Mouse (Mus musculus): Measurements from ENCODE around the gene Cdc37l1. TPM values are rescaled to one million over a fixed set of nuclear protein-coding genes. Genes with fewer than 3 reads are reported as not detected.
"Not testable (repeated sequence)": the region's sequence is repeated elsewhere in the genome, so short reads cannot be mapped to it uniquely, and the experiment has no call there.

Cdc37l1 gene
- polyA plus RNA-seq, 1 experiment from 2014 or later: 51.6 TPM

DNA sequence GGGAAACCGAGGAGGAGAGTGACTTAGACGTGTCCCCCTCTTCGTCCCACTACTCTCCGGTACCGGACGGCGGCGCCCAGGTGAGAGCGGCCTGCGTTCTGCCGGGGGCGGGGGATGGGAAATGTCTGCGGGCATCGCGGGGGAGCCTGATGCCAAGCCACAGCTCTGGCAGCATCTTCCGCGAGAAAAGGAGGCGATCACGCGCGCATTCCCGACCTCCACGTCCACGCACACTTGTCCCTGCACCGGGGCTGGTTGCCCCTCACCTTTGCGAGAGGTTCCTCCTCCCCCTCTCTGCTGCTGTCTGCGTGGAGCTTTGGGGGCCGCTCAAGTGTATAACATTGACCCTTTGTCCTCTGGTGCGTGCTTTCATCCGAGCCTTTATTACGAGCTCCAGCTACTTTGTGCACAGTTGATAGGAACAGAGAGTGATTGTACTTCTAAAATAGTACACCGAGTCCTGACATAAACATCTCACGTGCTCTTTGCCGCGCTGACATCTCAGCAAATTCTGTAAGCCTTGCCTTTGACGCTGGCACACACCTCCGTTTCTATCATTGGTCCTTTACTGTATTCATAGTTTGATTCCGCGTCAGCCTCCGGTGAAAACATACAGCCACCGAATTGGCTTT lies 554 bp downstream of the Cdc37l1 start:
- Histone ChIP-seq H3K27ac (ENCODE audit: low read length) (peak overlapping the region; percentile 82), H3K4me2 (replicated peaks; ENCODE audit: low read depth, low read length) (peak overlapping the region; percentile 73), H3K4me3 (ENCODE audit: low read depth, low read length) (peak overlapping the region; percentile 87), H3K9me3 (ENCODE audit: control insufficient read depth, low read depth, low read length) (no peaks in the 10 kb centered on the region), H3K9ac (replicated peaks; ENCODE audit: low read depth, low read length) (peak overlapping the region; percentile 80), H3K27me3 (ENCODE audit: control insufficient read depth, insufficient read depth, low read length) (no peaks in the 10 kb centered on the region), H3K4me1 (ENCODE audit: control insufficient read depth, insufficient read depth, low read length) (peaks cover 4% of the 10 kb centered on the region; the same call in 1 of the 2 replicates), H3K36me3 (ENCODE audit: control insufficient read depth, insufficient read depth, low read length) (peaks cover 10% of the 10 kb centered on the region)
- WGBS: under 1% methylated on average over 38 of the region's 41 CpGs
- no peak for ATAC-seq (ENCODE audit: insufficient number of reproducible peaks, insufficient read depth, low FRiP score, low read depth)

DNA sequence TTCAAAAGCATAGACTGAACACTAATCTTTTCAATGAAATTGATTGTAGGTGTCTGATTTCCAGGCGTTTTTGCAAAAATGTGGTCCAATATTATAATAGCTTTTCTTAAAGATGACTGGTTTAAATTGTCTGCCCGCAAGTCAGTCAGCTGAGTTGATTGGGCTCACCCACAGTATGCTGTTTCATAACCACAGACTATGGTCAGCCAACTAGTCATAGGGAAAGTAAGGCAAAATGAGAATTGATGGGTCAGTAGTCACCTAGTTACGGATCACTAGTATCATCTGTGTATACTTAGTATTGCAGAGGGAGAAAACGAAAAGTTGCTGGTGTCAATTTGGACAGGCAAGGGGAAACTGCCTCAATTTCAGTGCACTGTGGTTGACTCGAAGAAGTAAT lies 1.2 kb downstream of the Cdc37l1 start:
- peak overlapping the region; percentile 80; the same call in 1 of the 2 replicates for H3K9ac ChIP-seq (replicated peaks; ENCODE audit: low read depth, low read length)
- H3K27ac ChIP-seq (ENCODE audit: low read length): no peak overlapping the region
- 69% methylated on average over 5 of the region's 5 CpGs for WGBS

DNA sequence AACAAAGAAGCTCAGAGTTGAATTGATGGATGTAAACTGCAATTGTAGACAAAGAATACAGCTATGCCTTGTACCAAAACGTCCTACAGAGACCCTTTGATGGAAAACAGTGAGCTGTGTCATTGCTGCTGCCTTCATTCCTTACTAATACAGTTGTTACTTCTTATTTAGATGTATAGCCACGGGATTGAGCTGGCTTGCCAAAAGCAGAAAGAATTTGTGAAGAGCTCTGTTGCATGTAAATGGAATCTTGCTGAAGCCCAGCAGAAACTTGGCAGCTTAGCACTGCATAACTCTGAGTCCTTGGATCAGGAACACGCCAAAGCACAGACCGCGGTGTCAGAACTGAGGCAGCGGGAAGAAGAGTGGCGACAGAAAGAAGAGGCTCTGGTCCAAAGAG lies 4.7 kb downstream of the Cdc37l1 start:
- H3K36me3 ChIP-seq (ENCODE audit: control insufficient read depth, insufficient read depth, low read length): peaks cover 16% of the 10 kb centered on the region
- H3K4me2 ChIP-seq (replicated peaks; ENCODE audit: low read depth, low read length): no peak overlapping the region
- H3K4me3 ChIP-seq (ENCODE audit: low read depth, low read length): no peak overlapping the region
- no peaks in the 10 kb centered on the region for H3K9me3 ChIP-seq (ENCODE audit: control insufficient read depth, low read depth, low read length)
- no peak overlapping the region for H3K9ac ChIP-seq (replicated peaks; ENCODE audit: low read depth, low read length)
- H3K27me3 ChIP-seq (ENCODE audit: control insufficient read depth, insufficient read depth, low read length): no peaks in the 10 kb centered on the region
- WGBS: 74% methylated on average over 7 of the region's 7 CpGs
- H3K4me1 ChIP-seq (ENCODE audit: control insufficient read depth, insufficient read depth, low read length): no peaks in the 10 kb centered on the region; the same call in 1 of the 2 replicates
- H3K27ac ChIP-seq (ENCODE audit: low read length): no peak overlapping the region
- no peak for ATAC-seq (ENCODE audit: insufficient number of reproducible peaks, insufficient read depth, low FRiP score, low read depth)

More for the DNA sequence above, 1.2 kb downstream of the Cdc37l1 start:
- H3K4me2 ChIP-seq (replicated peaks; ENCODE audit: low read depth, low read length): peak overlapping the region; percentile 73
- no peak for ATAC-seq (ENCODE audit: insufficient number of reproducible peaks, insufficient read depth, low FRiP score, low read depth)
- peak overlapping the region; percentile 87 for H3K4me3 ChIP-seq (ENCODE audit: low read depth, low read length)
- H3K9me3 ChIP-seq (ENCODE audit: control insufficient read depth, low read depth, low read length): no peaks in the 10 kb centered on the region
- peaks cover 12% of the 10 kb centered on the region for H3K36me3 ChIP-seq (ENCODE audit: control insufficient read depth, insufficient read depth, low read length)
- peaks cover 4% of the 10 kb centered on the region; the same call in 1 of the 2 replicates for H3K4me1 ChIP-seq (ENCODE audit: control insufficient read depth, insufficient read depth, low read length)
- no peaks in the 10 kb centered on the region for H3K27me3 ChIP-seq (ENCODE audit: control insufficient read depth, insufficient read depth, low read length)

DNA sequence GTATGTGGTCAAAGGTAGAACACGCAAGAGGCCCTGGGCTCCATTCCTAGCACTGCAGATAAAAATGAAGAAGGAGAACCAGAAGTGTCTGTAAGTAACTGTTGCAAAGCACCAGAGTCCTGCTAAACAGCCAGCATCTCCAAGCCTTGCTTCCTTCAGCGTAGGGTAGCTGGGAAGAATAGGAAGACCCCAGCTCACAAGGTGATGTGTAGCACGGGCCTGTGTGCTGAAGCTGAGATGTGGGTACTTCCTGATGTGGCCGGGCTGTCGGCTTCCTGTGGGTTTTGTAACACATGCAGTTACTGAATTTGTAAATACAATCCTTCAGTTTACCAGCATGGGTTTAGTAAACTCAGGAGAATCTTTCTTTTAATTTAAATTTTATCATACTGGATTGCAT lies 5.2 kb downstream of the Cdc37l1 start:
- Histone ChIP-seq H3K27ac (ENCODE audit: low read length) (no peak overlapping the region), H3K9ac (replicated peaks; ENCODE audit: low read depth, low read length) (no peak overlapping the region), H3K4me1 (ENCODE audit: control insufficient read depth, insufficient read depth, low read length) (no peaks in the 10 kb centered on the region; the same call in 1 of the 2 replicates), H3K36me3 (ENCODE audit: control insufficient read depth, insufficient read depth, low read length) (peaks cover 16% of the 10 kb centered on the region), H3K4me3 (ENCODE audit: low read depth, low read length) (no peak overlapping the region), H3K27me3 (ENCODE audit: control insufficient read depth, insufficient read depth, low read length) (no peaks in the 10 kb centered on the region), H3K4me2 (replicated peaks; ENCODE audit: low read depth, low read length) (no peak overlapping the region), H3K9me3 (ENCODE audit: control insufficient read depth, low read depth, low read length) (no peaks in the 10 kb centered on the region)
- ATAC-seq (ENCODE audit: insufficient number of reproducible peaks, insufficient read depth, low FRiP score, low read depth): no peak
- 88% methylated on average over 5 of the region's 5 CpGs for WGBS

DNA sequence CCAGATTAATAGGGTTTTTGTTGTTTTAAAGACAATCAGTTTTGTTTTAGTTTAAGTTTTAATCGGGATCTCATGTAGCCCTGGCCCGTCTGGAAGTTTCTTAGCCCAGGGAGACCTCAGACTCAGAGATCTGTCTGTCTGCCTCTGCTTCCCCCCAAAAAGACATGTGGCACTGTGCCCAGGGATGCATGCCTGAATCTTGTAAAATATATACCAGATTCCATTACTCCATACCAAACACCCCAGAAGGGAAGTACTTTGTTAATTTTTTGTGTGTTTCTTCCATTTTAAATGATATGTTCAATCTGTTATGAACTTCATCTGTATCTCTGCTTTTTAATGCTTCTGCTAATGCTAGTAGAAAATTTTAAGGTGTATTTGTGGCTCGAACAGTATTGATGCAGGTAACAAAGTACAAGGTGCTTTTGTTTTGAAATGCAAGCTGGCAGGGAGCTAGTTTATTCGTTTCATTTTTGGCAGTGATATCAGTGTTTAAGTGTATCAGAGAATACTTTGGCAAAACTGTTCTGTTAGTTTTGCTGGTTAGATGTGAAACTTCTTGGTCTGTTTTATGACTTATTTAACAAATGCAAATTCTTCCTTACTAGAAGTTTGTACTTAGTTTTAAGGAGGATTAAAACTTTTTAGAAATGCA lies 8.0 kb downstream of the Cdc37l1 start:
- Histone ChIP-seq H3K4me3 (ENCODE audit: low read depth, low read length) (no peak overlapping the region), H3K4me2 (replicated peaks; ENCODE audit: low read depth, low read length) (no peak overlapping the region), H3K36me3 (ENCODE audit: control insufficient read depth, insufficient read depth, low read length) (peaks cover 26% of the 10 kb centered on the region), H3K4me1 (ENCODE audit: control insufficient read depth, insufficient read depth, low read length) (no peaks in the 10 kb centered on the region), H3K27ac (ENCODE audit: low read length) (no peak overlapping the region), H3K9me3 (ENCODE audit: control insufficient read depth, low read depth, low read length) (no peaks in the 10 kb centered on the region), H3K27me3 (ENCODE audit: control insufficient read depth, insufficient read depth, low read length) (no peaks in the 10 kb centered on the region), H3K9ac (replicated peaks; ENCODE audit: low read depth, low read length) (no peak overlapping the region)
- WGBS: 85% methylated on average over 4 of the region's 4 CpGs
- ATAC-seq (ENCODE audit: insufficient number of reproducible peaks, insufficient read depth, low FRiP score, low read depth): no peak

DNA sequence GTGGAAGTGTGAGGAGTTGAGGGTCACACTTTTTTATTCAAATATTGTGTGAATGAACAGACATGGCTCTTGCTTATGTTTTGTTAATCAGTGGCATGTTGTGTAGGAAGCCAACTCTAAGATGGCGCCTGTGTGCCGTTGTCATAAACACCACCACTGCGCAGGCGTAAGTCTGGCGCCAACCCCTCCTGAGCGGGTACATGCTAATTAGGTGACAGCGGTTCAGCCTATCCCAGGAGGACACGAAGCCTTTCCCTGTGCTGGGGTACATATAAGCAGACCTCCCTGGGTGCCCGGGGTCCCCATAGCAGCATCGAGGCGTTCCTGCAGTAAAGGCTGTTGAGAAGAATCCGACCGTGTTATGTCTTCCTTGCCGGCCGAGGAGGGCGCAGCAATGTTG lies 10.2 kb downstream of the Cdc37l1 start:
- not testable (repeated sequence) for H3K27me3 ChIP-seq (ENCODE audit: control insufficient read depth, insufficient read depth, low read length); ATAC-seq (ENCODE audit: insufficient number of reproducible peaks, insufficient read depth, low FRiP score, low read depth); H3K4me3 ChIP-seq (ENCODE audit: low read depth, low read length); H3K27ac ChIP-seq (ENCODE audit: low read length); H3K4me2 ChIP-seq (replicated peaks; ENCODE audit: low read depth, low read length); H3K9me3 ChIP-seq (ENCODE audit: control insufficient read depth, low read depth, low read length); H3K9ac ChIP-seq (replicated peaks; ENCODE audit: low read depth, low read length); H3K4me1 ChIP-seq (ENCODE audit: control insufficient read depth, insufficient read depth, low read length)
- peaks cover 20% of the 10 kb centered on the region for H3K36me3 ChIP-seq (ENCODE audit: control insufficient read depth, insufficient read depth, low read length)
- whole genome bisulfite sequencing: 97% methylated on average over 16 of the region's 16 CpGs

DNA sequence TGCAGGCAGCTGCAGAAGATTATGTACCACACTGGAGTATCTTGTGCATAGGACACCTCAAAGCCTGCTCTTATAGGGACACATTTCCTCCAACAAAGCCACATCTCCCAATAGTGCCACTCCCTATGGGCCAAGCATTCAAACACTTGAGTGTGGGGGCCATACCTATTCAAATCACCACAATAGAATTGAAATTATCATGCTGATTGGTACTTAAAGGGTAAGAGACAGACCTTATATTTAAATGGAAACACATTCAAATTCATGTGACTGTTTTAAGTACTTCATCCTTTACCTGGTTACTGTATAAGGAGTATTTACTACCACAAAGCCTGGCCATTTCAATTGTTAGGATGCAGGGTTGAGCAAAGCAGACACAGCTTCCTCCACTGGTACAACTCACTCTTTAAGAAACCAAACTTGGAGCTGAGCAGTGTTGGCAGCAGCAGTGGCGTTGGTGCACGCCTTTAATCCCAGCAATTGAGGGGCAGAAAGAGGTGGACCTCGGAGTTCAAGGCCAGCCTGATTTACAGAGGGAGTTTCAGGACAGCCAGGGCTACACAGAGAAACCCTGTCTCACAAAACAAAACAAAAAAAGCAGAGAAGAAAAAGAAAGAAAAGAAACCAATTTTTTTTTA lies 18.0 kb downstream of the Cdc37l1 start:
- no peak overlapping the region for H3K4me2 ChIP-seq (replicated peaks; ENCODE audit: low read depth, low read length)
- peaks cover 34% of the 10 kb centered on the region for H3K36me3 ChIP-seq (ENCODE audit: control insufficient read depth, insufficient read depth, low read length)
- no peak overlapping the region for H3K4me3 ChIP-seq (ENCODE audit: low read depth, low read length)
- H3K27ac ChIP-seq (ENCODE audit: low read length): no peak overlapping the region
- WGBS: 88% methylated on average over 3 of the region's 3 CpGs
- no peak overlapping the region for H3K9ac ChIP-seq (replicated peaks; ENCODE audit: low read depth, low read length)
- H3K27me3 ChIP-seq (ENCODE audit: control insufficient read depth, insufficient read depth, low read length): no peaks in the 10 kb centered on the region
- ATAC-seq (ENCODE audit: insufficient number of reproducible peaks, insufficient read depth, low FRiP score, low read depth): no peak
- no peaks in the 10 kb centered on the region for H3K9me3 ChIP-seq (ENCODE audit: control insufficient read depth, low read depth, low read length)
- H3K4me1 ChIP-seq (ENCODE audit: control insufficient read depth, insufficient read depth, low read length): no peaks in the 10 kb centered on the region

DNA sequence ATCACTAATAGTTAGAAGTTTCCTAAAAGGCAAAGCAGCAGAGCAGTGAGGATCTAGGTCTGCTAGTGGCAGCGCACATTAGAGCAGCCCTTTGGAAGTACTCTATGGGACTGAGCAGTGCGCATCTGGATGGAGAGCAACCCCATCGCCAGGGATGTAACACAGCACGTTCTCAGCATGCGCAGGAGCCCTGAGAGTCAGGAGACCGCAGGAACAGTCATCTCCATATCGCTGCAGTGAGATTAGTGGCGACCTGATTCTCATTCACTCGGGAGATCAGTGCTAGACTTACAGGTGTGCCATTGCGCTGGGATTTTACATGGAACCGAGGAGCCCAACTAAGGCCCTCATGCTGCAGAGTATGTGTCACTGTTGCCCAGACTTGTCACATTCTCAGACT lies 18.9 kb downstream of the Cdc37l1 start:
- no peaks in the 10 kb centered on the region for H3K27me3 ChIP-seq (ENCODE audit: control insufficient read depth, insufficient read depth, low read length)
- H3K36me3 ChIP-seq (ENCODE audit: control insufficient read depth, insufficient read depth, low read length): peaks cover 38% of the 10 kb centered on the region
- H3K4me1 ChIP-seq (ENCODE audit: control insufficient read depth, insufficient read depth, low read length): no peaks in the 10 kb centered on the region
- H3K9me3 ChIP-seq (ENCODE audit: control insufficient read depth, low read depth, low read length): no peaks in the 10 kb centered on the region
- H3K4me2 ChIP-seq (replicated peaks; ENCODE audit: low read depth, low read length): no peak overlapping the region
- H3K27ac ChIP-seq (ENCODE audit: low read length): no peak overlapping the region
- H3K4me3 ChIP-seq (ENCODE audit: low read depth, low read length): no peak overlapping the region
- ATAC-seq (ENCODE audit: insufficient number of reproducible peaks, insufficient read depth, low FRiP score, low read depth): no peak
- 91% methylated on average over 11 of the region's 11 CpGs for WGBS
- no peak overlapping the region for H3K9ac ChIP-seq (replicated peaks; ENCODE audit: low read depth, low read length)

Measured in stomach, embryonic 14.5 days (tissue).